Mouse (Mus musculus): Measurements from ENCODE around the gene Cfap157.

DNA sequence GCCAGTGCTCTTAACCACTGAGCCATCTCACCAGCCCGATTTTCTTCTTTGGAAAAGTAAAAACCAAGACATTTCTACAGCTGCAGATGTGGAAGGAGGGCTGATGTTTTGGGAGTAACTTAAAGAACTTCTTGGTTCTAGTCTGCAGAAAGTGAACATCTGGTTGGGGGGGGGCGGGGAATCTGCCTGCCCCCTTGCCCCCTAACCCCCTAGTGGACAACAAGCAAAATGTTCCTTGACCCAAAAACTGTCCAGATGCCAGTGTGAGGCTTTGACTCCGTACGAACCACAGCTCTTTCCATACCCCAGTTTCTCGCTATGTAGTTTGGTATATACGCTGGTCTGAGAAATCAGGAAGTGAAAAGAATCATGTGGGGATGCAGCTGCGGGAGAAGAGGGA lies 34.0 kb downstream of the Cfap157 start:
- TF ChIP-seq CTCF (IDR thresholded peaks at IDR 0.05; ENCODE audit: low read depth) (no peak), EP300 (IDR thresholded peaks at IDR 0.05; ENCODE audit: low read depth) (no peak)
